Mouse (Mus musculus) cerebellum, adult 2 months (tissue): ENCODE measurements around the gene Trim71.

Source experiments
- CTCF ChIP-seq: fragments of 200-500 bp; IDR thresholded peaks from 2 replicates; pipeline ENCODE4 v1.5.1; 2011; ENCODE audit warnings: low read depth, mild to moderate bottlenecking, control low read depth, low read length, moderate library complexity, borderline replicate concordance; ENCODE audit not compliant: insufficient read depth
- POLR2A ChIP-seq: fragments of 200-500 bp; IDR thresholded peaks from 2 replicates; pipeline ENCODE4 v1.6.1; 2011; ENCODE audit warnings: low read length, control low read depth, borderline replicate concordance; ENCODE audit not compliant: insufficient read depth

- TF ChIP-seq CTCF (no peak), POLR2A (no peak)
Measured at GRCm38 (mm10) chr9:114534747-114535517, 29.2 kb downstream of the Trim71 start.
